Mouse (Mus musculus) lung, postnatal 25 days (tissue): Measurements from ENCODE around the gene Kif26a.

Experiments
- DNase-seq: peaks from one replicate; pipeline ENCODE4 v3.0.0; 2022; ENCODE audit warnings: low spot score

The Kif26a gene

GRCm38 (mm10) chr12:112130161-112130860 lies 15.7 kb upstream of the Kif26a start:
- DNase-seq, result peak; percentile 76

GRCm38 (mm10) chr12:112130957-112131356 lies 15.1 kb upstream of the Kif26a start:
- no peak for DNase-seq

- DNase-seq, result peak; percentile 56
Measured at GRCm38 (mm10) chr12:112140231-112140630, 5.8 kb upstream of the Kif26a start.

DNA sequence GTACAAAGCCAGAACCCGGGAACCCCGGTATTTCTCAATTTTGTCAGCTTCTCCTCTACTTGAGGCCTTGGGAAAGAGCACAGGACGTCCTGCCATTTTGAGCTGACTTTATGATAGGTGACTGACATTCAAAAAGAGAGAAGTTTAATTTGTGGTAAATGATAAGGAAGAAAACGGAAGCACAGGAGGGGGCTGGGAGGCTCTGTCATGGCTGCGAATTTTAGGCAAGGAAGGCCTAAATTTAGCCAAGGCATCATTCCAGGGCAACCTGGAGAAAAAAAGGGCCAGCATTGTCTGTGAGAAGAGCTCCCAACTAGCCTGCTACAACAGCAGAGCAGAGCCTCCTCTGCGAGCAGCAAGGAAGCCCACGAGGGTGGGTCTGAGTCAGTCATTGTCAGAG lies 5.3 kb upstream of the Kif26a start:
- no peak for DNase-seq

- DNase-seq, result no peak
Measured at GRCm38 (mm10) chr12:112141300-112141699, 4.7 kb upstream of the Kif26a start.

- no peak for DNase-seq
Measured at GRCm38 (mm10) chr12:112143116-112143832, 2.7 kb upstream of the Kif26a start.

- DNase-seq, result no peak
Measured at GRCm38 (mm10) chr12:112143833-112144201, 2.2 kb upstream of the Kif26a start.

- no peak for DNase-seq
Measured at GRCm38 (mm10) chr12:112144377-112145115, 1.5 kb upstream of the Kif26a start.

DNA sequence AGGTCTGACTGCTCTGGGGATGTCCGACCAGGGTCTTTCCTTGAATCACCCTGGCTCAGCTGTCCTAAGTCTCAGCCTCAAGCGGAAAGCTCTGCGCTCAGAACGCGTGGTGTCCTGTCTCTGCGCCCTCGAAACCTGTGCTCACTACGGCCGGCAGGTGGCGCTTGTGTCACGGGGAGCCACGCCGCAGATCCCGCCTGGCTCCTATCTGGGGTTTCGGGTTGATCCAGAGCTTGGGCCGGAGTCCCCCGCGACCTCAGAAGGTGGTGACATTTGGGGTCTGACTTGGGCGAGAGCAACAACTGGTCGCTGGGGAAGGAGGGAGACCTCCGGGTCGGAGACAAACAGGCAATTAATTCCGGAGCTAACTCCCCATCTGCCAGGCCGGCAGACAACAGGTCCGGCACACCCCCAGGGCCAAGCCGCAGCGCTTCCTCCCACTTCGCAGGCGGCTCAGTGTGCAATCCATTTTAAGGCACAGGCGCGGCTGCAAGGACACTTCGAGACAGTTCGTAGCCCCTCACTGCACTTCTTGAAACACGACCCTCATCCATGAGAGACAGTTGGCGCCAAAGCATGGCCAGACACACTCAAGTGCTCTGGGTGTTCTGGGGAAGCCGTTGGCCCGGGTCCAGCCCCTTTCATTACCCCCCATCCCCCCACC lies 665 bp upstream of the Kif26a start:
- peak; percentile 82 for DNase-seq

DNA sequence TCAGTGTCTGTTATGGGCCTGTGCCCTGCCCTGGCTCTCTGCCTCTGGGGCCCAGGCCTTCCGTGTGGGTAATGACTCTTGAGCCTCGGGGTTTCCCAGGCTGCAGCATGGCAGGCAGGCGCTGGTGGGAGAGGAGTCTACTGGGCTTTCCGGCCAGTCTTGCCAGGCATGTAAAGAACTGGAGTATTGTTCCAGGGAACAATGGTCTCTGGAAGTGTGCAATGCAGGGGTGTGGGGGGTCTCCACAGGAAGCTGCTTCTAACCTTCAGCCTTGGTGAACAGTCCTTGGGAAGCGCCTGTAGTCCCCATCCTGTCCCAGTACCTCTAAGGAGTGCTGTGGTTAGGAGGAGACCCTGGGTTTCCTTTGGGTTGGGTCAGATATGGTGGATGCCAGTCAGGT lies 1.4 kb downstream of the Kif26a start:
- no peak for DNase-seq

DNA sequence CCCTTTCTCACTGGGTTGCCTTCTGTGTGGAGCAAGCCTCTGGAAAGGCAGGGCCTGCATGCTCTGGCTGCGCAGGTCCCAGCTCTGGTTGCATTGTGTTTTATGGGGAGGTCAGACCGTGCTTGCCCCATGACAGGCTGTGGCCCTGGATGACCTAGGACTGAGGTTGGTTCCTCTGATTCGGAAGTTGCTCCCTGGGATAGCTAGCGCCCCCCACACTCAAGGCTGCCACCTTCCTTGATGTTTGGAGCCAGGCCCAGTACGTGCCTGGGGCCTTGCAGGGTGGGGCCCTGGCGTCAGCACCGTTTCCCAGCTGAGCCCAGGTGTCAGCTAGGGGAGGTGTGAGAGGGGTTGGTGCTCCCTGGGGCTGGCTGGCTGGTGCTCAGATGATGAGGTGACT lies 4.0 kb downstream of the Kif26a start:
- no peak for DNase-seq

DNA sequence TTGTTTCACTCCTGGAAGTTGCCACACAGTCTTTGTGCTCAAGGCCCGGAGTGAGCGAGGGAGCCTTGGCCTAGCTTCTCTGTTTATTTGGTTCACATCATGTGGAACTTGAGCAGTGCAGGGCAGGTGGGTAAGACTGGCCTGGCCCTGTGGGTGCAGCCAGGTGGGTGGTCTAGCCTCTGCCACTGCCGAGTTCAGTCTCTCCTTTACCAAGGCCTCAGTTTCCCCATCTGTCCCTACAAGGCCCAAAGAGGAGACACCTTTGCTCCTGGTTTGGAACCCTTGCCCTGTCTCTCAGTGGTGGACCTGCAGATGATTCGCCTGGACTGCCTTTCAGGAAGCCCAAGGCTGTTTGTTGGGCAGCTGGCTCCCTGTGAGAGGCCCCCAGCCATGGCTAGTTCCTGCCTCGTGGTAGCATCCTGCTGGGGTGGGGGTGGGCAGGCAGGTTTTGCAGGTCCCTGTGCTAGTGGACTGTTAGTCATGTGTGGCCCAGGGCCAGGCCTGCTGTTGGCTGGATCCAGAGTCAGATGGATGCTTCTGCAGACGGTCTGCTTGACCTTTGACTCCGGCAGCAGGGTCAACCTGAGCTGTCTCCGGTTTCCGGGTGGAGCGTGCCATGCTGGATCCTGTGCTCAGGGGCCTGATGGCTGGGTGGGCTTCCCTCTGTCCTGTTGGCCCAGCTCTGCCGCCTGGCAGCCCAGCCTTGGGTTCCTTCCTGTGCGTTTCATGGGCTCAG lies 5.4 kb downstream of the Kif26a start:
- DNase-seq, result peak; percentile 24

DNA sequence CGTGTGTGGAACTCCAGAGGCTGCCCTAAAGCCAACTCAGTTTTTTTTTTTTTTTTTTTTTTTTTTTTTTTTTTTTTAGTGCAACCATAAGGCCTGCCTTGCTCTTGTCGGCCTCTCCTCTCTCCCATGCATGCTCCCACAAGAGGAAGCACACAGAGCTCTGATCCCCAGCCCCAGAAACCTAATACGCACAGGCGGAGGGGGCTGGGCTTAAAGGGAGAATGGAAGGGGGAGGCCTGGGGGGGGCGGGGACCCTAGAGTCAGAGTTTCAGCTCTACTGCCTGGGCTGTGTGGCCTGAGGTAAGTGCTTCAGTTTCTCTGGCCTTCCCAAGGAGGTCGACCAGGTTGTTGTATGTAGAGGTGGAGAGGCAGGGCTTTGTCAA lies 6.0 kb downstream of the Kif26a start:
- no peak for DNase-seq

DNA sequence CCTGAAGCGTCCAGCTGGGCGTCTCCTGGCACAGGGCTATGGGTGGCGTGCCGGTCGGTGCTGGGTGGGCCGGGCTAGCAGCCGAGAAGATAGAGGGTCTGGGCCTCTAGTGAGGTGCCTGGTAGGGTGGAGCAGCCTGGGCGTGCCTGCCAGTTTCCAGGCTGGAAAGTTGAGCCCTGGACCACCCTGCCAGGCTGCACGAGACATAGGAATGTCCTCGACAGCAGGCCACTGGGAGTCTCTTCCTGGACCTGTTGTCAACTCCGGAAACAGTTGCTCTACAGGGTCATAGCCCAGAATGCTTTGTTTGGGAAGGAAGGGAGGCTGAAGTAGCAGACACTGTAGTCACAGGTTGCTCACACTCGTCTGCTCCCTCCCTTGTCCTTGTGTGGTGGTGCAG lies 7.6 kb downstream of the Kif26a start:
- DNase-seq, result peak; percentile 41

- no peak for DNase-seq
Measured at GRCm38 (mm10) chr12:112154476-112154875, 8.5 kb downstream of the Kif26a start.

GRCm38 (mm10) chr12:112155218-112156051 lies 9.4 kb downstream of the Kif26a start:
- peak; percentile 53 for DNase-seq

DNA sequence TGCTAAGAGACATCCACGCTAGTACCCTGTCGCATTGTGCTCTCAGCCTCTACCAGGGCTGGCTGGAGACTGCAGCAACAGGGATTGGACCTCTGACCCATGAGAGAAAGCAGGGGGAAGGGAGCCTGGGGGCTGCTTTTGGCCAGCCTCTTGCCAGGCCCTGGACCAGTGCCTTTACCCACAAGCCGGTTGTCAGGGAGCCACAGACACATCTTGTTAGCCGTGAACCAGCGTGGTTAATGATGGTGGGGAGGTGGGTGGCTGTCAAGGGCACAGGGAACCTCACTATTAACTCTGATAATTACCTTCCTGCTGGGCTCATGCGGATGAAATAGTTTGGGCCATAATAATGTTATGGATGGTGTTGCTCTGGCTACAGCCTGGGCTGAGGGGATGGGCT lies 10.8 kb downstream of the Kif26a start:
- no peak for DNase-seq

DNA sequence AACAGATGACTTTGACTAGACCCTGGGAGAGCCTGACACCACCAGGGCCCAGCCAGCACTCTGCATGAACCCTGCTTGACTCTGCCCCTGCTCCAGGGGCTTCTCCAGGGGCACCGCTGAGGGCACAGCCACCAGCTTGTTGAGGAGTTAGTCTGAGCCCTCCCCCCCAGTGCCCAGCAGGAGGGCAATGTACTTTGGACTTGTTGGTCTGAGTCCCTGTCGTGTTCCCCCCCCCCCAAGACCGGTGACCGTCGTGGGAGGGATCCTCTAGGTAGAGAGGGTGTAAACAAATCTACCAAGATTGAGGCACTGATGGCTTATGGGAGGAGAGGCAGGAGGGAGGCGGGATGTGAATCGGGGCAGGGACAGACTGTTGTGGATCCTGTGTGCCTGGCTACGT lies 12.2 kb downstream of the Kif26a start:
- DNase-seq, result no peak

DNA sequence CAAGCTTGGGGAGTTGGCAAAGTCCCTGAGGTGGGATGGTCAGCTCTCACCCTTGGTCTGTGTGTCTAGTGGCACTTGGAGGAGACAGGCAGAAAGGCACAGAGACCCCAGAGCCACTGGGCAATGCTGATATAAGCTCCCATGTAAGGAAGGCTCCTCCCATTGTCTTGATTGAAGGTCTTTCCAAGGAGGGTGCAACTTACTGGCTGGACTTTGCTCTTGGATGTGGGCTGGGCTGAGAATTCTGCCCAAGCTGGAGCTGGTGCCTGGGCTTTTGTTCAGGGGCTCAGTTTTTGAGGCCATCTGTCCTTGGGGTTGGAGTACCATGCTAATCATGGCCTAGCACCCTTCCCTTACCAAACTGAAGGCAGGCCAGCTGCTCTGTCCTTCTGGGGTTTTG lies 12.8 kb downstream of the Kif26a start:
- no peak for DNase-seq

- no peak for DNase-seq
Measured at GRCm38 (mm10) chr12:112163981-112164839, 18.2 kb downstream of the Kif26a start.
